Mouse (Mus musculus) frontal cortex, postnatal 36 days (tissue): ENCODE results near the gene Spata13.

Experiments used
- DNase-seq, 2 experiments: peaks; one replicate each; pipeline ENCODE4 v3.0.0; 2022; ENCODE audit warnings: low spot score in 2 of 2

Spata13 gene

DNA sequence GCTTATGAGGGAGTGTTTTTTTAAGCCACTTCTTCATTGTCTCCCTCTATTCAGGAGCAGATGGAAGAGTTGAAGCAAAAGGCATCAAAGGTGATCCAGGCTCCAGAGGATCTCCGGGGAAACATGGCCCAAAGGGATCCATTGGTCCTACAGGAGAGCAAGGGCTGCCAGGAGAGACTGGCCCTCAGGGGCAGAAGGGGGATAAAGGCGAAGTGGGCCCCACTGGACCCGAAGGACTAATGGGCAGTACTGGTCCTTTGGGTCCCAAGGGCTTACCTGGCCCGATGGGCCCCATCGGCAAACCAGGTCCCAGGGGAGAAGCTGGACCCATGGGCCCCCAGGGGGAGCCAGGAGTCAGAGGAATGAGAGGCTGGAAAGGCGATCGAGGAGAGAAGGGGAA, 145.4 kb downstream of the Spata13 start:
- DNase-seq: no peak

DNA sequence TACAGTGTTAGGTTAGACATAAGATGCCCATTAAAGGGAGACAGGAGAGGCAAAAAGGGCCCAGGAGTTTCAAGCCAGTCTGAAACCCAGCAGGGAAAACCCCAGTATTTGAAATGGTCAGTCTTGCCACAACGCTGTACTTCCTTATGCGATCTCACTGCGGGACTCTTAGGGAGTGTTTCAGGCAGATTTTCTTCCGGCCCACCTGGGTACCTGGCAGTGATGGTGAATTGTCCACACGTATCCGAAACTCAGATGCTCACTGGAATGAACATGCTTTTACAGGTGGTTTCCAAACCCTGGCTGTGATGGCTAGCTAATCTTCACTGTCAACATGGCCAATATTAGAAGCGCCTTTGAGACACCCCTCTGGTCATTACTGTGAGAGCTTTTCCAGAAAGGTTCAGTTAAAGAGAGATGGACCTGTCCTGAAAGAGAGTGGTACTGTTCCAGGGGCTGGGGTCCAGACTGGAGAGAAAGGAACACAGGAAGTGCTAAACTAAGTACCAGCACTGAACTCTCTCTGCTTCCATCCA, 148.4 kb downstream of the Spata13 start:
- no peak for DNase-seq

DNA sequence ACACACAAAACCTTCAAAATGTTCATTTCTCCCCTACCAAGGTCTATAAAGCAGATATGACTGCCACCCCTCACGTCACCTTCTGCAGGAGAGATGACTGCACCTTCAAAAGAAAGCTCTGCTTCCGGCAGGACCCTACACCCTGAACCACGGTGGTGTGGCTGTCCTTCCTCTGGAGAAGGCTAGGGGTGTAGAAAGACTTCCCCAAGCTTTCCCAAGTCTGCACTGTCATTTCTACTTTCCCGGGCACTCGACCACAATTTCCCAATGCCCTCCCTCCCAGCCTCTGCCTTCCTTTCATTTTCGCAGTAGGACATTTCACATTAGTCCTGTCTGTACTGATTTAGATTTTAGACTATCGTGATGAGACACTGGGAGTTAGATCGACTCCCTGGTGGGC, 149.4 kb downstream of the Spata13 start:
- no peak for DNase-seq

DNA sequence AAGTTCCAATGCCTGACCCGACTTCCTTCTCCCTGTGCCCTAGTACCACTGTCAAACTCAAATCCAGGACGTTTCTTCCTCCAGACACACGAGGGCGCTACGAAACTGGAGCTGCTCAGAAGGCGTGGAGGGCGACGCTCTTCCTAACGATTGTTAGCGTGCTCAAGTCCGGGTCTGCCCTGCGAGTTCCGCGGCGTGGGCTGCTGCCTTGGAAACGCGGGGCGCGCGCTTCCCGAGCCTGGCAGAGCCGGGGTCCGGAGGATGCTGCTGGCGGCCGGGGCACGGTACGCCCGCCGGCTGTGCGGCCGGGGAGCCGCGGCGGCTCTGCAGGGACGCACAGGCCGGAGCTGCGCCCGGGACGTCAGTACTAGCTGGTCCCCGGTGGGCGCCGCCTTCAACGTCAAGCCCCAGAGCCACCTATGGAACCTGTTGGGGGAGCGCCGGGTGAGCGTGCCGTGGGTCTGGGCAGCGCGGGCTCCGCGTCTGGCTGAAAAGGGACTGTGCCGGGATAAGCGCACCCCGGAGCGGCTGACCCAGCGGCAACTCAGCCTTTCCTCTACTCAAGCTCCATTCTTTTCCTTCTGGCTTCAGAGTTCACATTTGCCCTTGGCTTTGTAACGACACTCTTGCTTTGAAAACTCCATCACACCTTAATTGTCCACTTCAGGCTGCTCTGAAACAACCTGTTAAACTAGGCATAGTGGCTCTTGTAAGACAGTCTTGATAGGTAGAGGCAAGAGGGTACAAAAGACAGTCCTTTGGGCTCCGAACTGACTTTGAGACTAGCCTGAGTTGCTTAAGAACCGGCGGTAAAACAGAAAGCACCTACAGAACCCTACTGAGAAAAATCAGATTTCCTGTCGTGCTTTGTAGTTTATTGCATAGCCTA, 150.9 kb downstream of the Spata13 start, which contains the start of gene Mipep:
Gene Mipep, plus strand, starts transcription at position 147 of the 889 bp plus-strand sequence.
- peak; percentile 88 for DNase-seq

DNA sequence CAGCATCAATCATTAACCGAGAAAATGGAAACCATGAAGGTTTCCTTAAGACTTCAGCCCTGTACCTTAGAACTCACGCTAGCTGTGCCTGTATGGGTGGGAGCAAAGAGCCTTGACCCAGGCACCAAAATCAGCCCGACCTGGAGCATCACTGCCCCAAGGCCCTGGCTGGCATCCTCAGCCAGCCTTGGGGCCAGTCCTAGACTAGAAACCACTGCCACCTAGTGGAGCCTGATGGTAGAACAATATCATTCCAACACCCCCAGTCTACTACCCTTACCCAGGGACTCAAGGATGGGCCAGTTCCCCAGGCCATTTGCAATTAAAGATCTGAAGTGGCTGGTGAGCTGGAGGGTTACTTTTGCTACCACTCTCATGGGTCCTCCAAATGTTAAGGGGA, 156.3 kb downstream of the Spata13 start:
- peak; percentile 34 to 47 for DNase-seq

DNA sequence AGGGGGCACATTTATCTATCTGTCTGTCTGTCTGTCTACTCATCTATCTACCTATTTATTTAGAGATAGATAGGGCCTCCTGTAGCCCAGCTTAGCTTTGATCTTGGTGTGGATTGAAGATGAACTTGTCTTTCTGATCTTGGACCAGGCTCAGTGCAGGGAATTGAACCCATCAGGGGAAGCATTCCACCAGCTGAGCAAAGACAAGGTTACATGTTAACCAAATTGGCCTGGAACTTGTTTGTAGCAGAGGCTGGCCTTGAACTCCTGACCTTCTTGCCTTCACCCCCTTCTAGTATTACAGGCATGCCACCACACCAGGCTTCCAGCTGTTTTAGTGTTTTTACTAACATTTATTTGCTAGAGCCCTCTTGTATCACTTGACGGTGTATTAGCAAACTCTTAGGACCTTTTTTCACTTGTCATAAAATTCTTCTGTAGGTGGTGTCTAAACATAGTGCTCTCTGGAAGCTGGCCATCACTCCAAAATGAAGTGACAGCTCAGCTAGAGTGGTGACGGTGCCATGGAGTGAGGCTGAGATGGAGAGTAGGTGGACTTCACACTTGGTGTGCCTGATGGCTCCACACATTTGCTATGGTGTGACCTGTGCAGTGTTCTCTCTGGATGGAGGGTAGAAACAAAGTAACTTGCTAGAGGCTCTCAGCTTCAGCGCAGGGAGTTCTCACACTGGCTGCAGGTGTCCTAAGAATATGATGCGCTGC, 163.0 kb downstream of the Spata13 start:
- peak in 1 of 2 experiments; percentile 41 for DNase-seq

DNA sequence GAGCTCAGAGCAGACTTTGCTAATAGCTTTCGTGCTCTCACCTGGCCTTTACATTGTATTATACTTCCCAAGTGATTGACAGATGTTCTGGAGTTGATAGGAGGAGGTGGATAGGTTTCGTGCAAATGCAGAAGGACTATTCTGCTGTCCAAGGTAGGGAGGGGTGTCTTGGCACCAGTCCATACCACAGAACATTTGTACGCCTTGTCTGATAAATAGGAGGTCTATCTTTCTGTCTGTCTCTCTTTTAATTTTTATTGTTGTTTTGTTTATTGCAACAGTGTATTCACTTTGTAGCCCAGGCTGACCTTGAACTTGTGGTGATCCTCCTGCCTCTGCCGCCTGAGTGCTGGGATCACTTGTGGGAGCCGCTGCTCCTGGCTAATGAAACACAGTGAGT, 163.8 kb downstream of the Spata13 start:
- no peak for DNase-seq

DNA sequence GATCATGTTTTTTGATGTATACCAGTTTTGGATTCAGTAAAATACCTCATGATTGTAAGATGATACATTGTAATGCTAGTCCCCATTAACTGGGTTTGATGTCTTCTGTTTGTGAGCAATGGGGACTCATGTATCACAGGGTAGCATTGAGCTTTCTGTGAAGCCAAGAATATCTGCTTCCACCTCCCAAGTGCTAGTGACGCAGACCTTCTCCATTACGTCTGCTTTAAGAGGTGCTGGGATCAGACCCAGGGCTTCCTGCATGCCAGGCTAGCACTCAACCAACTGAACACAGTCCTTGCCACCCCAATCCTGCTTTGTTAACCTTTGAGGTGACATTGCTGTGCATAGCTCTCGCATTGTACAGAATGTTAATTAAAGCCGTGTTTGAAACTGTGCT, 164.9 kb downstream of the Spata13 start:
- no peak for DNase-seq

DNA sequence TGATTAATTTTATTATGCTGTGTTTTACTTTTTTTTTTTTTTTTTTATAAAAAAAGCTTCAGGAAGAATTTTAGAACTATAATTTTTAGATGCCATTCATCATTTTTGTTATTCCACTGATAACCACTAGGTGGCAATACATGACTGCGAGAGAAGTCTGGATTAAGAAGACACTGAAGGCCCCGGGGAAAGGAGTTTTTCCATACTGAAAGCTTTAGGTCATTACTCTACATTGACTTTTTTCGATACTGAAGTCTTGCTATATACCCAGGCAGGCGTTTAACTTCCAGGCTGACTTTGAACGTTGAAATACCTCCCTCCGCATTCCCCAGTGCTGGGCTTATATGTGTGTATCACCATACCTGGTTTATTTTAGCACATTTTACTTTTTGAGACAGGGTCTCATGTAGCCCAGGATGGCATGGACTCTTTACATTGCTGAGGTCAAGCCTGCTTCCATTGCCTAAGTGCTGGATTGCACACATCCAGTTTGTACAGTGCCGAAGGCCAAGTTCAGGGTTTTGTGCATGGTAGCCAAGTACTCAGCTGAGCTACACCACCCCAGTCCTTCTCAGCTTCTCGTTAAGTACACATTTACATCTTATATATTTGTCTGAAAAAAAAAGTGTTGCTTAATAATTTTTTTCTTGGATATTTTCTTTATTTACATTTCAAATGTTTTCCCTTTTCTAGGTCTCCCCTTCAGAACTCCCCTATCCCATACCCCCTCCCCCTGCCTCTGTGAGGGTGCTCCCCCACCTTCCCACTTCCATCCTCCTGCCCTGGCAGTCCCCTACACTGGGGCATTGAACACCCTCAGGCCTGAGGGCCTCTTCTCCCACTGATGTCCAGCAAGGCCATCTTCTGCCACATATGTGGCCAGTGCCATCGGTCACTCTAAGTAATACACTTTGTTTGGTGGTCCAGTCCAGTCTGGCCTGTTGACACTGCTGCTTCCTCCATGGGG, 166.2 kb downstream of the Spata13 start:
- DNase-seq: peak in 1 of 2 experiments; percentile 29

DNA sequence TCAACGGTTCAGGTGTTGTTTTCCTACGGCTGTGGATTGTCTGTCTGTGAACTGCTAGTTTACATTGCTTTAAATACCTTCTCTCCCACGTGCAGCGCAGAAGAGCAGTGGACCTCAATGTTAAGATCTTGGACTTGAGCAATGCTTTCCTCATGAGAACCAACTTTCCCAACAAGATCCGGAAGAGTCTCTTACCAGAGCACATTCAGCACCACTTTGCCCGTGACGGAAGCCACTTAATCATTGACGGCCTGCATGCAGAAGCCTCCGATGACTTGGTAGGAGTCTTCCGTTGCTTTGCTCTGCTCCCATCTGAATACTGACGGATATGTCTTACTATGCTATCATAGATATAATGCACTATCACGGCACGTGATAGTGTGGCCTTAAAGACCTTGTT, 168.2 kb downstream of the Spata13 start:
- no peak for DNase-seq

DNA sequence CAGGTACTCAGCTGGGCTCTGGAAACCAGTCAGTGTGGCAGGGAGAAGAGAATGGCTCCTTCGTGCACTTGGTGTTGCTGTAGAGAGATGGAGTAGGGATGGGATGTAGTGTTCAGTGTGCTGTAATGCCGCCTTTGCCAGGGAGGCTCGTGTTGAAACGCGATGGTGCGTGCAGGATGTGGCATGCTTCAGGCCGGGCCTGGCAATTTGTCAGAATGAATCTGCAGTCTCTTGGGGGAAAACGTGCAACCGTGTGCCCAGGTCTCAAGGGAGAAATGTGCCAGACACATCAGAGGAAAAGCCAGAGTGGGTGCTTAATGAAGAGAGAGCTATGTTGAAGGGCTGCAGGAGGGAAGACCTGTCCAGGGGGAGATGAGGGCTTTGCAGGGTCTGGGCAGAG, 171.2 kb downstream of the Spata13 start:
- no peak for DNase-seq

DNA sequence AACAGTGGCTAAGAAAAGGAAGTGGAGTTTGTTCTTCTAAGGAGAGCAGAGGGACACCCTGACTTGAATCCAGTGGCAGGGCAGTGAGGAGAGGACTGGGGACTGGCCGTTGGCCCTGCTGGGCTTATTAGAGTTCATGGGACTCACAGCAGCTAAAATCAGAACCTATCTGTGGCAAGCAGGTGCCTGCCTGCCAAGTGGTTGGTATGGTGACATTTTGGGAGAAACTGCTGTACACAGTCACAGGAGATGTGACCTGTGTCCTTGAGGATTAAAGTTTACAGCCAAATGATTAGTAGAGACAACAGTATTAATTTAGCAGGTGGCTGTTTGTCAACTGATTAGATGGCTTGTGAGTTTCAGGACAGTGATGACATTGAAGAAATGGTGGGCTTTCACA, 172.1 kb downstream of the Spata13 start:
- no peak for DNase-seq

DNA sequence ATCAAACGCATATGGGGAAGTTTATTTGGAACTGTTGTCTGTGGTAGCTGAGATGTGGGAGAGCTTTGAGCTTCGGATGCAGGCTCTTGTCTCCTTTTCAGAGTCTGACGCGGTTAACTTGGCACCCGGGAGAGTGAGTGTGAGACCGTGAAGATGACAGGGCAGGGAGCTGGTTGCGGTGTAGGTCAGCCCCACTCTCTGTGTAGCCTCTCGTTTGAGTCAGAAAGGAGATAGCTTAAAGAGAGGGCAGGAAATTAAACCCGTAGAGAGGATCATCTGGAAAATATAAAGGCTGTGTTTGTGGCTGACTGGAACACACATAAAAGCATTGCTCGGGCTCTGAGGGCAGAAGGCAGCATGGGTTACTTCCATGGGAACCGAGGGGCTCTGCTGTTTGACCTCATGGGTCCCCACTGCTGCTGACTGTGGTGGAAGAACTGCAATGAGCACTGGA, 173.1 kb downstream of the Spata13 start:
- peak; percentile 17 to 20 for DNase-seq

DNA sequence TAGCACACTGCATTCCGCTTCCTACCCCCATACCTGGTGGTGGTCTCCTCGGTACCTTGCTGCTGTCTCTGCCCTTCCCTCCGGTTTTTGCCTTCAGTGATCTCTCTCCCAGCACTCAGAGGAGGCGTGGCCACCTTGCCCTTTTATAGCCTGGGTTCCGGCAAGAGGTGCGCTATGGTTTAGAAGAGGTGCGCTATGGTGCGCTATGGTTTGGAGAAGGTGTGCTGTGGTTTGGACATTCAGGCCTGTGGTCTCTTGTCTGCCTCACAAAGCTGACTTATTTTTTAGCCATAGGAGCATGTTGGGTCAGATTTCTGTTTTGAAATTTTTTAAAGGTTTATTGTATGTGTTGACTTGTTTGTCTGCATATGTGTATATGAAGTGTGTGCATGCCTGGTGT, 176.1 kb downstream of the Spata13 start:
- no peak for DNase-seq

DNA sequence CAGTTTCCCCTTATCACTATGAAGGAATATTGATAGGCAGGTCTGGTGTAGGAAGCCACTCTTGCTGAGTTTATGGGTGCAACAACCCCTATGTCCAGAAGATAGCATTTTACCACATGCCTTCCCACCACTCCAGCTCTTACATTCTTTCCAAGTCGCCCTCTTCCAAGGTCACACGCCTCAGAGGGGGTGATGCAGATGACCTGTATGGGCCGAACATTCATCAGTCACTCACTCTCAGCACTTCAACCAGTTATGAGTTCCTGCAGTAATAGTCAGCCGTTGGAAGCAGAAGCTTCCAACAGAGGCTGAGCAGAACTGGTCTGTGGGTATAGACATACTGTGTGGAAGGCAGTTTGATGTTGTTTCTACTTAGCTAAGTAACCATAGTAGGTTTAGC, 177.7 kb downstream of the Spata13 start:
- DNase-seq: no peak
